Mouse (Mus musculus) lung, postnatal 0 days (tissue): ENCODE results near the gene Tbx3.

Source experiments
- CTCF ChIP-seq: IDR thresholded peaks from 2 replicates; pipeline ENCODE4 v1.5.1; 2016; ENCODE audit warnings: antibody characterized with exemption, mild to moderate bottlenecking
- EP300 ChIP-seq: IDR thresholded peaks from 2 replicates; pipeline ENCODE4 v1.6.1; 2016; ENCODE audit warnings: antibody characterized with exemption, mild to moderate bottlenecking, control low read depth

DNA sequence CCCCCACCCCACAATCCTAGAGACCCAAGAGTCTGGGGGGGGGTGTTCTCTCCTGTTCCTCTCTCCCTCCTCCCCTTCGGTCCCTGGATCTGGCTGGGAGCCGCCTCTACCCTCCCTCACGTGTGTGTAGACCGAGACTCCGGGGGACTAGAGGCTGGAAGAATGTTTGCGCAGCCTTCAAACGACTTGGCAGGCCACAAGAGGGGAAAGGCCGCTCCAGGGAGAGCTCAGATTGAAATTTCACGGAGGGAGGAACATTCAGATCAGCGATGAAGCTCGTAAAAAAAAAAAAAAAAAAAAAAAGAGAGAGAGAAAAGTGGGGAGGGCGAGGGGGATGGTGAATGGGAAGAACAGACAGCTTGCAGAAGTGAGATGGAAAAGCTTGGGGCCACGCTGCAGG lies 44.9 kb upstream of the Tbx3 start:
- TF ChIP-seq CTCF (no peak), EP300 (no peak)
